Comparison of ENCODE assay signal across 9 mouse cellular contexts in genomic region chr1:30771772-30772171, GRCm38 (mm10).
A peak's percentile ranks its signal among the peaks of the same experiment; 100 is the strongest.
DNase-seq lines count a peak whose midpoint lies in the region; ATAC-seq and TF ChIP-seq lines count a peak whose summit lies in the region.
"Had no signal": no experiment of that assay in that cellular context is flagged by ENCODE, and none has a peak within 500 bp of the region (broad histone marks: within the 10 kb centered on the region; RNA-seq: fewer than 3 reads in every experiment).

No protein-coding gene starts in this region.

- H3K27ac ChIP-seq in heart, embryonic 12.5 days (ENCODE audit: poor library complexity, severe bottlenecking) = no peak overlapping the region
- H3K27ac ChIP-seq in CH12.LX (ENCODE audit: insufficient read depth, low read depth) = no peak overlapping the region
- no peak overlapping the region for H3K27ac ChIP-seq in lung, embryonic 14.5 days (ENCODE audit: low read depth)
- H3K27ac ChIP-seq: limb, embryonic 15.5 days had no signal

- no peak for TF ChIP-seq RAD21 in CH12.LX (IDR thresholded peaks at IDR 0.05; ENCODE audit: low read depth, low read length)

- H3K79me2 ChIP-seq in CH12.LX (replicated peaks; ENCODE audit: control insufficient read depth, extremely low read depth, insufficient read depth, poor library complexity, severe bottlenecking) = no peaks in the 10 kb centered on the region

- no peaks in the 10 kb centered on the region for H3K27me3 ChIP-seq in heart, embryonic 12.5 days (replicated peaks)
- no peaks in the 10 kb centered on the region for H3K27me3 ChIP-seq in CH12.LX (replicated peaks)
- no peaks in the 10 kb centered on the region for H3K27me3 ChIP-seq in lung, embryonic 14.5 days (ENCODE audit: insufficient read depth, low read length)
- H3K27me3 ChIP-seq: limb, embryonic 15.5 days had no signal

- dilution Hi-C loops in CH12.LX (cut with MboI; ENCODE audit: extremely low pct_ligation_motif_present, extremely low pct_unique_long_range_greater_than_20kb, low sequenced_read_pairs) = no loop called here

- no peak for TF ChIP-seq POLR2A in CH12.LX (IDR thresholded peaks at IDR 0.05; ENCODE audit: low read depth, low read length)

- no peak overlapping the region for H3K4me2 ChIP-seq in heart, embryonic 12.5 days
- no peak overlapping the region for H3K4me2 ChIP-seq in CH12.LX (ENCODE audit: insufficient read depth, low read depth, poor library complexity, severe bottlenecking)
- no peak overlapping the region for H3K4me2 ChIP-seq in lung, embryonic 14.5 days
- H3K4me2 ChIP-seq: limb, embryonic 15.5 days had no signal

- peak in 1 of 2 experiments; percentile 51; a peak in 2 of 4 replicates for TF ChIP-seq CTCF in CH12.LX (conservative IDR thresholded peaks at IDR 0.05 in 1 of 2, IDR thresholded peaks at IDR 0.05 in 1 of 2; ENCODE audit: low read depth in 2 of 2, low read length in 2 of 2)
- TF ChIP-seq CTCF in lung, embryonic 14.5 days (IDR thresholded peaks at IDR 0.05; ENCODE audit: low read depth) = peak; percentile 53

- no peaks in the 10 kb centered on the region for H3K36me3 ChIP-seq in heart, embryonic 12.5 days
- no peaks in the 10 kb centered on the region for H3K36me3 ChIP-seq in CH12.LX (replicated peaks in 1 of 2; ENCODE audit: control insufficient read depth in 1 of 2, insufficient read depth in 1 of 2, low read length in 1 of 2)
- H3K36me3 ChIP-seq in lung, embryonic 14.5 days (ENCODE audit: insufficient read depth) = no peaks in the 10 kb centered on the region
- H3K36me3 ChIP-seq: limb, embryonic 15.5 days had no signal

- peak; percentile 19 for DNase-seq in heart, postnatal 4 days
- DNase-seq in CH12.LX (ENCODE audit: extremely low read depth) = no peak
- DNase-seq in adrenal gland, postnatal 25 days = peak; percentile 30
- peak; percentile 43 for DNase-seq in lung, embryonic 14.5 days
- no peak for DNase-seq in right cerebral cortex, postnatal 10 days (ENCODE audit: low spot score in 2 of 2)
- DNase-seq in spleen, adult 12 weeks (ENCODE audit: low spot score) = no peak

- no peak for ATAC-seq in heart, embryonic 12.5 days (ENCODE audit: insufficient number of reproducible peaks, low FRiP score)
- ATAC-seq in lung, embryonic 14.5 days (ENCODE audit: insufficient read depth) = no peak; the same call in 1 of the 2 replicates
- no peak for ATAC-seq in cerebellum, adult (ENCODE audit: insufficient number of reproducible peaks, low FRiP score, low TSS enrichment)

- no peak overlapping the region for H3K4me3 ChIP-seq in heart, embryonic 12.5 days
- H3K4me3 ChIP-seq in CH12.LX (replicated peaks in 1 of 3; ENCODE audit: low read depth in 2 of 3, low read length in 2 of 3, poor library complexity in 1 of 3) = no peak overlapping the region
- H3K4me3 ChIP-seq in lung, embryonic 14.5 days (ENCODE audit: low read depth, low read length) = no peak overlapping the region
- H3K4me3 ChIP-seq: limb, embryonic 15.5 days had no signal

- TF ChIP-seq EP300 in CH12.LX (IDR thresholded peaks at IDR 0.05; ENCODE audit: low read length) = no peak

- 68% methylated on average over 6 of the region's 6 CpGs for WGBS in heart, embryonic 12.5 days
- WGBS in lung, embryonic 14.5 days = 59% methylated on average over 6 of the region's 6 CpGs

- no peak overlapping the region for H3K9ac ChIP-seq in heart, embryonic 12.5 days
- H3K9ac ChIP-seq in CH12.LX (ENCODE audit: insufficient read depth, low read depth) = no peak overlapping the region
- no peak overlapping the region for H3K9ac ChIP-seq in lung, embryonic 14.5 days
- H3K9ac ChIP-seq: limb, embryonic 15.5 days had no signal

- H3K9me3 ChIP-seq in heart, embryonic 12.5 days (replicated peaks) = no peaks in the 10 kb centered on the region
- no peaks in the 10 kb centered on the region for H3K9me3 ChIP-seq in CH12.LX (replicated peaks; ENCODE audit: low read length)
- H3K9me3 ChIP-seq in lung, embryonic 14.5 days (ENCODE audit: low read depth, low read length) = no peaks in the 10 kb centered on the region
- H3K9me3 ChIP-seq: limb, embryonic 15.5 days had no signal

- in situ Hi-C loops in CH12.LX (cut with MboI; ENCODE audit: low pct_ligation_motif_present, low pct_unique_long_range_greater_than_20kb, low sequenced_read_pairs) = no loop called here

- H3K4me1 ChIP-seq in heart, embryonic 12.5 days (replicated peaks) = no peaks in the 10 kb centered on the region
- H3K4me1 ChIP-seq in CH12.LX (ENCODE audit: control insufficient read depth in 1 of 2, insufficient read depth in 2 of 2) = peaks cover 0 to 3% of the 10 kb centered on the region in 2 experiments; a peak in 1 of 4 replicates
- H3K4me1 ChIP-seq in lung, embryonic 14.5 days (ENCODE audit: insufficient read depth) = no peaks in the 10 kb centered on the region
- H3K4me1 ChIP-seq: limb, embryonic 15.5 days had no signal

TF ChIP-seq in CH12.LX, 34 proteins besides CTCF, POLR2A, EP300 and RAD21:
- TF ChIP-seq HCFC1 (IDR thresholded peaks at IDR 0.05; ENCODE audit: low read depth, low read length) = no peak
- TF ChIP-seq ZC3H11A (IDR thresholded peaks at IDR 0.05; ENCODE audit: low read depth, low read length) = no peak
- peak; percentile 48 for TF ChIP-seq SMC3 (IDR thresholded peaks at IDR 0.05; ENCODE audit: low read depth, low read length)

Comparison
In these comparisons a context has a peak if more than half of its experiments do, and no peak if none do; other contexts are left out.
1. DNase-seq: peak in heart, postnatal 4 days (single experiment), adrenal gland, postnatal 25 days (single experiment) and lung, embryonic 14.5 days (single experiment); none in CH12.LX (single experiment), right cerebral cortex, postnatal 10 days (0 of 2) and spleen, adult 12 weeks (single experiment).